Mouse (Mus musculus): ENCODE results near the gene Kansl1l. TPM values are rescaled to one million over a fixed set of nuclear protein-coding genes. Genes with fewer than 3 reads are reported as not detected.

The Kansl1l gene
- total and polyA plus RNA-seq, 3 experiments: 5.1 to 23.4 (median 22.9) TPM

- H3K27me3 ChIP-seq (ENCODE audit: control insufficient read depth, insufficient read depth, low read length): no peaks in the 10 kb centered on the region
- DNase-seq: no peak
- H3K4me1 ChIP-seq (ENCODE audit: control insufficient read depth, insufficient read depth, low read length): no peaks in the 10 kb centered on the region
- no peak overlapping the region for H3K27ac ChIP-seq
- H3K4me3 ChIP-seq: no peak overlapping the region
- H3K9ac ChIP-seq (ENCODE audit: low read depth, low read length): no peak overlapping the region
- intact Hi-C loops (cut with DNase I): no loop called here
- H3K36me3 ChIP-seq (ENCODE audit: control insufficient read depth, insufficient read depth, low read length): peaks cover 3% of the 10 kb centered on the region
- WGBS: 71% methylated on average over 1 of the region's 1 CpGs
- TF ChIP-seq EP300 (IDR thresholded peaks at IDR 0.05; ENCODE audit: insufficient read depth, low read depth, low read length) (no peak), POLR2A (IDR thresholded peaks at IDR 0.05; ENCODE audit: insufficient read depth, low read depth, low read length) (no peak)
- no peaks in the 10 kb centered on the region for H3K79me2 ChIP-seq (replicated peaks; ENCODE audit: control insufficient read depth, insufficient read depth, low read length)
These were observed 86.8 kb downstream of the Kansl1l start for GRCm38 (mm10) chr1:66730581-66730980.

- no peak overlapping the region for H3K4me3 ChIP-seq
These were observed 104.5 kb downstream of the Kansl1l start for GRCm38 (mm10) chr1:66712859-66713258.

GRCm38 (mm10) chr1:66704523-66704922 lies 112.8 kb downstream of the Kansl1l start:
- no peak for TF ChIP-seq EP300 (IDR thresholded peaks at IDR 0.05; ENCODE audit: insufficient read depth, low read depth, low read length)
- TF ChIP-seq CTCF (IDR thresholded peaks at IDR 0.05): no peak
- TF ChIP-seq POLR2A (IDR thresholded peaks at IDR 0.05; ENCODE audit: insufficient read depth, low read depth, low read length): no peak
- peaks cover 2% of the 10 kb centered on the region; the same call in 1 of the 2 replicates for H3K79me2 ChIP-seq (replicated peaks; ENCODE audit: control insufficient read depth, insufficient read depth, low read length)
- H3K4me3 ChIP-seq: no peak overlapping the region
- no peaks in the 10 kb centered on the region for H3K27me3 ChIP-seq (ENCODE audit: control insufficient read depth, insufficient read depth, low read length)
- peaks cover 3% of the 10 kb centered on the region for H3K36me3 ChIP-seq (ENCODE audit: control insufficient read depth, insufficient read depth, low read length)
- no peak for DNase-seq
- H3K4me1 ChIP-seq (ENCODE audit: control insufficient read depth, insufficient read depth, low read length): peaks cover 2% of the 10 kb centered on the region; the same call in 1 of the 2 replicates
- H3K27ac ChIP-seq: no peak overlapping the region
- intact Hi-C loops (cut with DNase I): loop anchor here (10.0 kb wide), 1 partner anchor 330 kb away; the partner anchor contains the start of gene Lancl1
- 45% methylated on average over 6 of the region's 6 CpGs for WGBS
- H3K9ac ChIP-seq (ENCODE audit: low read depth, low read length): no peak overlapping the region

More at GRCm38 (mm10) chr1:66712859-66713258, 104.5 kb downstream of the Kansl1l start:
- Histone ChIP-seq H3K27me3 (ENCODE audit: control insufficient read depth, insufficient read depth, low read length) (no peaks in the 10 kb centered on the region), H3K79me2 (replicated peaks; ENCODE audit: control insufficient read depth, insufficient read depth, low read length) (0 out of 2 replicates have a peak, but pooled peaks cover 2% of the 10 kb centered on the region), H3K4me1 (ENCODE audit: control insufficient read depth, insufficient read depth, low read length) (no peaks in the 10 kb centered on the region), H3K36me3 (ENCODE audit: control insufficient read depth, insufficient read depth, low read length) (no peaks in the 10 kb centered on the region; the same call in none of the 2 replicates), H3K9ac (ENCODE audit: low read depth, low read length) (no peak overlapping the region), H3K27ac (no peak overlapping the region)
- no peak for DNase-seq
- 75% methylated on average over 3 of the region's 3 CpGs for WGBS
- TF ChIP-seq EP300 (IDR thresholded peaks at IDR 0.05; ENCODE audit: insufficient read depth, low read depth, low read length): no peak
- TF ChIP-seq POLR2A (IDR thresholded peaks at IDR 0.05; ENCODE audit: insufficient read depth, low read depth, low read length): no peak
- no peak for TF ChIP-seq CTCF (IDR thresholded peaks at IDR 0.05)
- intact Hi-C loops (cut with DNase I): no loop called here

GRCm38 (mm10) chr1:66702623-66703345 lies 114.6 kb downstream of the Kansl1l start:
- Histone ChIP-seq H3K79me2 (replicated peaks; ENCODE audit: control insufficient read depth, insufficient read depth, low read length) (no peaks in the 10 kb centered on the region; the same call in 1 of the 2 replicates), H3K9ac (ENCODE audit: low read depth, low read length) (no peak overlapping the region), H3K4me1 (ENCODE audit: control insufficient read depth, insufficient read depth, low read length) (peaks cover 2% of the 10 kb centered on the region; the same call in 1 of the 2 replicates), H3K27me3 (ENCODE audit: control insufficient read depth, insufficient read depth, low read length) (no peaks in the 10 kb centered on the region), H3K4me3 (no peak overlapping the region), H3K27ac (no peak overlapping the region), H3K36me3 (ENCODE audit: control insufficient read depth, insufficient read depth, low read length) (peaks cover 3% of the 10 kb centered on the region)
- TF ChIP-seq EP300 (IDR thresholded peaks at IDR 0.05; ENCODE audit: insufficient read depth, low read depth, low read length) (no peak), POLR2A (IDR thresholded peaks at IDR 0.05; ENCODE audit: insufficient read depth, low read depth, low read length) (no peak), CTCF (IDR thresholded peaks at IDR 0.05) (no peak)
- intact Hi-C loops (cut with DNase I): loop anchor here (10.0 kb wide), 1 partner anchor 332 kb away; the partner anchor contains the start of gene Lancl1
- WGBS: 71% methylated on average over 4 of the region's 4 CpGs
- no peak for DNase-seq

GRCm38 (mm10) chr1:66701576-66701940 lies 115.8 kb downstream of the Kansl1l start:
- TF ChIP-seq EP300 (IDR thresholded peaks at IDR 0.05; ENCODE audit: insufficient read depth, low read depth, low read length): no peak
- no peak for TF ChIP-seq CTCF (IDR thresholded peaks at IDR 0.05)
- no peak for TF ChIP-seq POLR2A (IDR thresholded peaks at IDR 0.05; ENCODE audit: insufficient read depth, low read depth, low read length)
- peaks cover 2% of the 10 kb centered on the region; the same call in 1 of the 2 replicates for H3K4me1 ChIP-seq (ENCODE audit: control insufficient read depth, insufficient read depth, low read length)
- WGBS: 29% methylated on average over 2 of the region's 2 CpGs
- H3K79me2 ChIP-seq (replicated peaks; ENCODE audit: control insufficient read depth, insufficient read depth, low read length): no peaks in the 10 kb centered on the region; the same call in 1 of the 2 replicates
- peak overlapping the region; percentile 90 for H3K9ac ChIP-seq (ENCODE audit: low read depth, low read length)
- H3K4me3 ChIP-seq: peak overlapping the region; percentile 92
- peak overlapping the region; percentile 59 for H3K27ac ChIP-seq
- DNase-seq: no peak
- intact Hi-C loops (cut with DNase I): loop anchor here (2.0 to 10.0 kb wide), 2 partner anchors 115 to 333 kb away; partner anchors contain the start of genes Kansl1l and Lancl1
- no peaks in the 10 kb centered on the region for H3K27me3 ChIP-seq (ENCODE audit: control insufficient read depth, insufficient read depth, low read length)
- peaks cover 3% of the 10 kb centered on the region for H3K36me3 ChIP-seq (ENCODE audit: control insufficient read depth, insufficient read depth, low read length)
